Mouse (Mus musculus): ENCODE results near the gene Hgf. TPM values are rescaled to one million over a fixed set of nuclear protein-coding genes. Genes with fewer than 3 reads are reported as not detected.

Hgf gene
- polyA plus RNA-seq, 1 experiment from 2014 or later: 1.9 TPM

DNA sequence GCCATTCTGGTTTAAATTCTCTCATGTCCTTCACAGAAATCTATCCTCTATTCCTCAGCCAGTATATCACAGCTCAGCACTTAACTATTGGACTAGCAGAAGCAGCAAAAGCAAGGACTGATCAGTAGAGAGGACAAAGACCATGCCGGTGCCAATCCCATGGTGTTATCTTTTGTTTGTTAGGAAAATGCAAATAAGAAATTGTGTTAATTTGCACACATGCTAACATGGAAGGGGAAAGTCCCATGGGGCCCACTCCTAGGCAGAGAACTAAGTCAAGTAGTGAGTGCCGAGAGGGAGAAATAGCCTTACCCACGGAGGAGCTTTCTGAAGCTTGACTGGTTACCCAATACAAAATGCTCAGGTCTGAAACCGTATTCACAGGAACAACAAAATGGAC, 42.4 kb downstream of the Hgf start:
- Histone ChIP-seq H3K9me3 (replicated peaks) (no peaks in the 10 kb centered on the region), H3K36me3 (no peaks in the 10 kb centered on the region), H3K9ac (no peak overlapping the region), H3K4me2 (no peak overlapping the region), H3K4me1 (replicated peaks) (no peaks in the 10 kb centered on the region), H3K4me3 (no peak overlapping the region), H3K27ac (ENCODE audit: poor library complexity, severe bottlenecking) (no peak overlapping the region), H3K27me3 (replicated peaks) (no peaks in the 10 kb centered on the region)
- no peak for ATAC-seq (ENCODE audit: insufficient number of reproducible peaks, low FRiP score)
- 76% methylated on average over 4 of the region's 4 CpGs for WGBS

DNA sequence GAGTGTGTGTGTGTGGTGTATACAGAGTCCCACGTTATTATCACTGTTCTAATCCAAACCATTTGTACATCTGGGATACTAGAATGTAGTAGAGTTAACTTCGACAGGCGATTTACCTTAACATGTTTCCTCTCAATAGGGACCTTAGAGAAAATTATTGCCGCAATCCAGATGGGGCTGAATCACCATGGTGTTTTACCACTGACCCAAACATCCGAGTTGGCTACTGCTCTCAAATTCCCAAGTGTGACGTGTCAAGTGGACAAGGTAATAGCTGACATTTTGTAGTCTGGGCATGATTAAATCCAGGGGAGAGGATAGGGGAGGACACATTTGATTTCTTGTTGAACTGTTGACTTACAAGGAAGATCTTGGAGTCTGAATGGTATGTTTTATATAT, 44.7 kb downstream of the Hgf start:
- H3K9ac ChIP-seq: no peak overlapping the region
- H3K27ac ChIP-seq (ENCODE audit: poor library complexity, severe bottlenecking): no peak overlapping the region
- no peaks in the 10 kb centered on the region for H3K4me1 ChIP-seq (replicated peaks)
- no peaks in the 10 kb centered on the region for H3K36me3 ChIP-seq
- H3K9me3 ChIP-seq (replicated peaks): no peaks in the 10 kb centered on the region
- no peak for ATAC-seq (ENCODE audit: insufficient number of reproducible peaks, low FRiP score)
- no peak overlapping the region for H3K4me2 ChIP-seq
- no peak overlapping the region for H3K4me3 ChIP-seq
- H3K27me3 ChIP-seq (replicated peaks): no peaks in the 10 kb centered on the region
- WGBS: 61% methylated on average over 6 of the region's 6 CpGs

GRCm38 (mm10) chr5:16601463-16601862, 48.2 kb downstream of the Hgf start:
- Histone ChIP-seq H3K9me3 (replicated peaks) (no peaks in the 10 kb centered on the region), H3K4me3 (no peak overlapping the region), H3K4me2 (no peak overlapping the region), H3K36me3 (no peaks in the 10 kb centered on the region), H3K9ac (no peak overlapping the region), H3K27ac (ENCODE audit: poor library complexity, severe bottlenecking) (no peak overlapping the region), H3K4me1 (replicated peaks) (no peaks in the 10 kb centered on the region), H3K27me3 (replicated peaks) (no peaks in the 10 kb centered on the region)
- ATAC-seq (ENCODE audit: insufficient number of reproducible peaks, low FRiP score): no peak
- WGBS: 83% methylated on average over 1 of the region's 1 CpGs

DNA sequence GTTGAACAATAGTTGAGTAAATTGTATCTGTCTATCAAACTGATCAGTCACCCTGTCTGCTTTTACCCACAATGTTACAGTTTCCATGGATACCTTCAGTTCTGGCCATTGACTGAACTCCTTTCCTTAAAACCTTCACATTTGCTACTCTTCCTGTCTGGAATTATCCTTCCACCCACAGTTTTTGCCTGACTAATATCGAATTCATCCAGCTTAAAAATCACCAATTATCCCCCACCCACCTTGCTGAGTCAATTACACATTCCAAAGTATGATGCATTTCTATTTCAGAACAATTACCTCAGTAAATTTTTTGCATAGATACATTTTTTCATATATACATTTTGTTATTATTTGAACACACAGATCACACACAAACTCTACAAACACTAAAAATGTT, 79.7 kb downstream of the Hgf start:
- H3K4me2 ChIP-seq: no peak overlapping the region
- WGBS: 77% methylated on average over 1 of the region's 1 CpGs
- no peak overlapping the region for H3K27ac ChIP-seq (ENCODE audit: poor library complexity, severe bottlenecking)
- H3K9ac ChIP-seq: no peak overlapping the region
- H3K4me3 ChIP-seq: no peak overlapping the region
- H3K4me1 ChIP-seq (replicated peaks): no peaks in the 10 kb centered on the region
- no peaks in the 10 kb centered on the region for H3K36me3 ChIP-seq
- no peak for ATAC-seq (ENCODE audit: insufficient number of reproducible peaks, low FRiP score)
- no peaks in the 10 kb centered on the region for H3K27me3 ChIP-seq (replicated peaks)
- H3K9me3 ChIP-seq (replicated peaks): no peaks in the 10 kb centered on the region

- ATAC-seq (ENCODE audit: insufficient number of reproducible peaks, low FRiP score): no peak
- Histone ChIP-seq H3K4me3 (no peak overlapping the region), H3K27ac (ENCODE audit: poor library complexity, severe bottlenecking) (no peak overlapping the region), H3K9ac (no peak overlapping the region), H3K27me3 (replicated peaks) (no peaks in the 10 kb centered on the region), H3K36me3 (no peaks in the 10 kb centered on the region), H3K4me2 (no peak overlapping the region), H3K4me1 (replicated peaks) (no peaks in the 10 kb centered on the region), H3K9me3 (replicated peaks) (no peaks in the 10 kb centered on the region)
- 65% methylated on average over 7 of the region's 7 CpGs for WGBS
These were observed 93.1 kb downstream of the Hgf start for GRCm38 (mm10) chr5:16646417-16646816.

DNA sequence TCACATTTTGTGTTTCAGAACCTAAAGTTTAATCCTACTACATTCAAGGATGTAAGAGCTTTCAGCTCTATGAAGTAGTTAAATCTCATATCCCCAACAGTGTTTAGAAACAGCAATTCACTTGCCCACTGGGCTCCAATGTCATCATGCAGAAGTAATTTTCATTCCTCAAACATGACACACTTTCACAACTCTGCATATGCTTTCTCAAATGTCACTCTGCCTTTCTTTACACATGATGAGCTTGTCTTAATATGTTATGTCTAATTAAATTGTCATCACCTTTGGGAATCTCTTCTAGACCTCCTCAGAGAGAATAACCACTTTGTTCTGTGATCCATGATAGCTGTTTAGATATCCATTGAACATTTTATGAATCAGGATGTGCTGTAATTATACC, 94.4 kb downstream of the Hgf start:
- Histone ChIP-seq H3K27me3 (replicated peaks) (no peaks in the 10 kb centered on the region), H3K9me3 (replicated peaks) (no peaks in the 10 kb centered on the region)
- no peak for ATAC-seq (ENCODE audit: insufficient number of reproducible peaks, low FRiP score)

DNA sequence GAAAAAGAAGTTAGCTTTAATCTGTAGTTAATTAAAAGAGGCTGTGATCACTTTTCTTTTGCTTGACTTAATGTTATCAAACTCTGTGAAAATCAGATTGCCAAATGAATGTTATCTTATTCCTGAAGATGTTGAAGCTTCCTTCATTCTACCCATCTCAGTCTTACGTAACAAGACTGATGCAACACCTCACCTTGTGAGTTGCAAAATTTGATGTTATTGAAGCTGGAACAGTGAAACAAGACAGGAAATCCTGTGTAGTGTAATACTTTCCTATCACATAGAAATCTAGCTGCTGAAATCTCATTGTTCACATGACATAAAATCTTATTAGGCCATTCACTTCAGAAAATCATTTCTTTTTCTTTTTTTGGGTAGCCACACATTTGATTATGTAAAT, 96.9 kb downstream of the Hgf start:
- 76% methylated on average over 1 of the region's 1 CpGs for WGBS
- Histone ChIP-seq H3K36me3 (no peaks in the 10 kb centered on the region), H3K4me3 (no peak overlapping the region), H3K27me3 (replicated peaks) (no peaks in the 10 kb centered on the region), H3K9ac (no peak overlapping the region), H3K4me2 (no peak overlapping the region), H3K27ac (ENCODE audit: poor library complexity, severe bottlenecking) (no peak overlapping the region), H3K9me3 (replicated peaks) (no peaks in the 10 kb centered on the region), H3K4me1 (replicated peaks) (no peaks in the 10 kb centered on the region; the same call in 1 of the 2 replicates)
- ATAC-seq (ENCODE audit: insufficient number of reproducible peaks, low FRiP score): no peak

More for the DNA sequence above, 94.4 kb downstream of the Hgf start:
- Histone ChIP-seq H3K4me2 (no peak overlapping the region), H3K36me3 (no peaks in the 10 kb centered on the region), H3K9ac (no peak overlapping the region), H3K4me1 (replicated peaks) (no peaks in the 10 kb centered on the region), H3K4me3 (no peak overlapping the region), H3K27ac (ENCODE audit: poor library complexity, severe bottlenecking) (no peak overlapping the region)

DNA sequence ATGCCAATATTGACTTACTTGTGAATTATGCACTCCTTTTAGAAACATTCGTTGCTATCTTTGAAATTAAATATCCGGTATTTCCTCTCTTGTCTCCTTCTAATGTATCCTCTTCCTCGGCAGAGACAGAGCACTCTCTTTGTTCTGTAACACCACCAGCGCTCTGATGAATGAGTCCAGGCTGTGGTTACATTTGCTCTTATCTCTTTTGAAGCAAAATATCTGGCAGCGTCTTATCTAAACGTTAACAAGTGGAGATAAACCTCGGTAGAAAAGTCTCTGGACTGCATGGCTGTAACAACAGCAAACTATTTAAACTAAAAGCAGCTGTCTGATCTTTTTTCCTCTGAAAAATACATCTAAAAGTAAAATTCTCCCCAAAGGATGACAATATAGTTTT, 100.7 kb downstream of the Hgf start:
- no peaks in the 10 kb centered on the region for H3K36me3 ChIP-seq
- H3K9me3 ChIP-seq (replicated peaks): no peaks in the 10 kb centered on the region
- ATAC-seq (ENCODE audit: insufficient number of reproducible peaks, low FRiP score): no peak
- H3K4me1 ChIP-seq (replicated peaks): no peaks in the 10 kb centered on the region; the same call in 1 of the 2 replicates
- H3K9ac ChIP-seq: no peak overlapping the region
- H3K27ac ChIP-seq (ENCODE audit: poor library complexity, severe bottlenecking): no peak overlapping the region
- H3K4me2 ChIP-seq: no peak overlapping the region
- WGBS: 4% methylated on average over 7 of the region's 7 CpGs
- no peaks in the 10 kb centered on the region for H3K27me3 ChIP-seq (replicated peaks)
- H3K4me3 ChIP-seq: no peak overlapping the region

Other genes with a start within 250 kb of the Hgf start
- gene Gm28710, start 238.3 kb downstream of the Hgf start, polyA plus RNA-seq (2016; fragmentation: Nextera tagmentation; extraction: Ambion mirVana): not detected in 2 replicates

Measured in heart, embryonic 12.5 days (tissue).